Mouse (Mus musculus) heart, embryonic 13.5 days (tissue): ENCODE results near the gene Lkaaear1. TPM values are rescaled to one million over a fixed set of nuclear protein-coding genes. Genes with fewer than 3 reads are reported as not detected.
A peak's percentile ranks its signal among the peaks of the same experiment; 100 is the strongest.

Experiments
- ATAC-seq: fragments of 200-750 bp; cut with Nextera tagmentation; 2 replicates; pipeline ENCODE4 v1.8.0; 2017; ENCODE audit warnings: moderate TSS enrichment; ENCODE audit not compliant: insufficient number of reproducible peaks, low FRiP score, low TSS enrichment; ENCODE audit errors: extremely low read depth
- H3K27ac ChIP-seq: fragments of 300-500 bp; sonication (generic); replicated peaks from 2 replicates; pipeline ENCODE4 v1.5.1; 2015; ENCODE audit warnings: moderate library complexity, mild to moderate bottlenecking, inconsistent platforms
- H3K27me3 ChIP-seq: fragments of 300-500 bp; sonication (generic); replicated peaks from 2 replicates; pipeline ENCODE4 v1.6.1; 2015; ENCODE audit warnings: mild to moderate bottlenecking, inconsistent platforms
- H3K36me3 ChIP-seq: fragments of 300-500 bp; sonication (generic); 2 replicates; pipeline ENCODE4 v1.6.1; 2015; ENCODE audit warnings: mild to moderate bottlenecking, inconsistent platforms
- H3K4me1 ChIP-seq: fragments of 300-500 bp; sonication (generic); 2 replicates; pipeline ENCODE4 v1.6.1; 2015; ENCODE audit warnings: inconsistent platforms
- H3K4me2 ChIP-seq: fragments of 300-500 bp; sonication (generic); 2 replicates; pipeline ENCODE4 v1.6.1; 2015; ENCODE audit warnings: inconsistent platforms, mild to moderate bottlenecking, moderate library complexity
- H3K4me3 ChIP-seq: fragments of 300-500 bp; sonication (generic); 2 replicates; pipeline ENCODE4 v1.5.1; 2015; ENCODE audit warnings: moderate library complexity, mild to moderate bottlenecking, inconsistent platforms
- H3K9ac ChIP-seq: fragments of 300-500 bp; sonication (generic); 2 replicates; pipeline ENCODE4 v1.6.1; 2015; ENCODE audit warnings: inconsistent platforms, mild to moderate bottlenecking, moderate library complexity
- H3K9me3 ChIP-seq: fragments of 300-500 bp; sonication (generic); 2 replicates; pipeline ENCODE4 v1.6.1; 2016; ENCODE audit warnings: inconsistent platforms
- WGBS: fragments of 180-500 bp; shearing (Covaris S2); methylation state at CpG from one replicate; pipeline ENCODE4 v1.1.7; 2015; ENCODE audit warnings: mixed read lengths; 5-methylcytosine and 5-hydroxymethylcytosine counted together
- polyA plus RNA-seq: library from polyadenylated mRNA; unstranded; fragments of >200 nt; fragmentation: Nextera tagmentation; extraction: Ambion mirVana; gene quantifications from 2 replicates; pipeline ENCODE4 v1.2.1, GENCODE M21; 2015

Lkaaear1 gene
- polyA plus RNA-seq, 1 experiment from 2014 or later, result not detected

DNA sequence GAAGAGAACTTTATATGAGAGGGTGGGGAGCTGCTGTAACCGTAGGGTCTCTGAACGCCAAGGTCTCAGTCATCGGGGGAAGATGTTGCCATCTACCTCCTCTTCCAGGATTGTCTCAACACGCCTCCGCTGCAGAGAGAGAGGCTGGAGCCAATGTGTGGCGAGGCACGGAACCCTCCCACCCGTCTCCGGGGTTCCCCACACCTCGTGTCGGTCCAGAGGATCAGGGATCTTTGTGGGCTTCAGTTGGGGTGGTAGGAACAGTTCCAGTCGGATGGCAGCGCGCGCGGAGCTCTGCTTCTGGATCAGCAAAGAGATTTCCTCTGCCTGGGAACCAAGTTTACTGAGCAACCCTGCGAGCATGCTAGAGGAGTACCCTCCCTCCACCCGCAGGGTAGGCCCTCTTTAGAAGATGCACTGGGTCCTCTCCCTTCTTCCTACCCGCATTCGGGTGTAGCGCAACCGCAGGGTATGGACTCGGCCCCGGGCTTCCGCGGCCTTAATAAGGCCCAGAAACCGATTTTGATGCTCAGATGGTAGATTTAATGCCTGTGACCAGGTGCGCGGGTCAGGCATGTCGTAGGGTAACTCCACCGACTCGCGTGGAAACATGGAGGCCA, 1.3 kb downstream of the Lkaaear1 start:
- Histone ChIP-seq H3K9ac (no peak overlapping the region), H3K36me3 (no peaks in the 10 kb centered on the region), H3K27ac (no peak overlapping the region), H3K27me3 (peaks cover 23% of the 10 kb centered on the region), H3K4me2 (no peak overlapping the region), H3K4me3 (no peak overlapping the region), H3K4me1 (peaks cover 14% of the 10 kb centered on the region), H3K9me3 (no peaks in the 10 kb centered on the region)
- ATAC-seq, result no peak
- WGBS, result 55% methylated on average over 33 of the region's 33 CpGs

DNA sequence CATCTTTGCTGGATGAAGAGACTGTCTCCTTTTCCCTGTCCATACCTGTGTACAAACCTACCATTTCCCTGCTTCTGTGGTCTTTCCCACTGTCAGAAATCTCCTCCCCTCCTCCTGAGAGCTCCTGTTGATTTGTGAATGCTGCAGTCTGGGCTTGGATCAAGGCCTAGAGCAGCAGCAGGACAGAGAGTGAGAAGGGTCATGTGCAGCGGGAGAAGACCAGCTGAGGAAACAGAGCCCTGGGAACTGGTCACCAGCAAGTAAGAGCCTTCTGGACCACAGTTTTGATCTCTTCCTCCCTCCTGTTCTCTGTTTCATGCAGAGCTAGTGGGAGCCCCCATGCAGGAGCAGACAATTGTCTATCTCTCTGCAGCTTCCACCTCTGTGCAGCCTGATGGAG, 2.5 kb downstream of the Lkaaear1 start:
- Histone ChIP-seq H3K4me2 (no peak overlapping the region), H3K27ac (no peak overlapping the region), H3K36me3 (no peaks in the 10 kb centered on the region), H3K9ac (no peak overlapping the region), H3K4me1 (peaks cover 15% of the 10 kb centered on the region), H3K4me3 (no peak overlapping the region), H3K9me3 (no peaks in the 10 kb centered on the region), H3K27me3 (peaks cover 23% of the 10 kb centered on the region)
- no peak for ATAC-seq
- 71% methylated on average over 1 of the region's 1 CpGs for WGBS

DNA sequence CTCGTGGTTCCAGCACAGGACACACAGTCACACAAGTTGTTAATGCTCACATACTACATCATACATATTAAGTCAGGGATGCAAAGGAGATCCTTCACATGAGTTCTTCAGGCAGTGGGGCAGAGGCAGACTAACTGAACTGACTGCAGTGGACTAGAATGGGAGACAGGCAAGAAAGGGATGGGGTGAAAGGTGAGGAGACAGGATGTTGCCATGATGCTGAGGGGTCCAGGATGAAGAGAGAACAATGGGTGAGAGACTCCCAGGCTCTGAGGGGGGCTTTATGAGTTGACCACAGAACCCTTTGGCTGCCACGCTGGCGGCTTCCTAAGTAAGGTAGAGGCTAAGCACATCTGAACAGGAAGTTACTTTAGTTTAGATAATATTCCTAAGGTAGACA, 3.7 kb downstream of the Lkaaear1 start:
- Histone ChIP-seq H3K9ac (peak overlapping the region; percentile 90; the same call in 1 of the 2 replicates), H3K27me3 (peaks cover 23% of the 10 kb centered on the region), H3K9me3 (no peaks in the 10 kb centered on the region), H3K27ac (no peak overlapping the region), H3K36me3 (peaks cover under 1% of the 10 kb centered on the region; the same call in 1 of the 2 replicates), H3K4me3 (peak overlapping the region; percentile 75; the same call in 1 of the 2 replicates), H3K4me1 (peaks cover 26% of the 10 kb centered on the region), H3K4me2 (peak overlapping the region; percentile 89)
- no peak for ATAC-seq
- WGBS, result 79% methylated on average over 3 of the region's 3 CpGs

DNA sequence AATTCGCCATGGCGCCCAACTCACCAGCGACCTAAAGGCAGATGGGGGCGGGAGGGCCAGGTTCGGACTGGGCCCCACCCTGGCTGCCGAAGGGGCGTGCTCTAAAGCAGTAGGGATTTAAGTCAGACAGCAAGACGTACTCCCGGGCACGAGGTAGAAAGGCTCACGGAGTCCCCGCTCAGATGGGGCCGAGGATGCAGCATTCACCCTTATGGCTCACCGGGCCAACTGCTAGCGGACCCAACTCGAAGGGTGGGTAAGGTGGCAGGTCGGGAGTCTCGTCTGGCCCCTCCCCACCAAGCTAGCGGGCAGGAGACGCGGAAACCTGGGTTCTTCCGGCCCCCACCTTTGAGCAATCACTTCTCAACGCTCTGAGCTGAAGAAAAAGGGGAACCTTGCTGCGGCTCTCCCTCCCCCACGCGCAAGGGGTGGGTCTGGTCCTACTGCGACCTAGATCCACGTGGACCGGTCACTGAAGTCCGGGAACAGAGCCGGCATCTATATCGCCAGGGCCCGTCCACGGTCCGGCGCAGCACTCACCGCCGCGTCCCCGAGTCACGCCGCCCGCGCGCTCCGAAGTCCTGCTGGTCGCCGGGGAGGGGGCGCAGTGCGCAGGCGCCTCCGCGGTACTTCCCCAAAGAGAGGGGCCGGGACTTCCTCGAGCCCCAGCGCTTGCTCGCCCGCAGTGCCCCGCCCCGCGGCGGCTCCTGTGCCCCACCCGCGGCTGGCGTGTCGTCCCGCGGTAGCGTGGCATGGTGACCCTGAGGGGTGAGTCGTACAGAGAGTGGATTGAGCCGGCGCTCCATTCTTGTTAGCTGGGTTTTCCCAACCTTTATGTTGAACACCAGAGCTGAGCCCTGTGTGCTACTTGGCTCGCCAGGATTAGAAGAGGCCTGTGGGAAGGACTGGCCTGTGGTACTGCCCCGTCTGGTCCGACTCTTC, 4.6 kb downstream of the Lkaaear1 start, which contains the start of gene Rgs19:
Gene Rgs19, minus strand, starts transcription at position 639 of the 942 bp plus-strand sequence.
- H3K4me3 ChIP-seq, result peak within 1 kb of the TSS; percentile 75
- peaks cover 10% of the 10 kb centered on the region for H3K36me3 ChIP-seq
- under 1% methylated on average over 74 of the region's 75 CpGs for WGBS
- H3K4me1 ChIP-seq, result peaks cover 26% of the 10 kb centered on the region
- H3K27me3 ChIP-seq, result peaks cover 23% of the 10 kb centered on the region
- ATAC-seq, result peak; percentile 78
- peak within 1 kb of the TSS; percentile 89 for H3K4me2 ChIP-seq
- no peaks in the 10 kb centered on the region for H3K9me3 ChIP-seq
- peak within 1 kb of the TSS; percentile 34 for H3K27ac ChIP-seq
- H3K9ac ChIP-seq, result peak within 1 kb of the TSS; percentile 90

DNA sequence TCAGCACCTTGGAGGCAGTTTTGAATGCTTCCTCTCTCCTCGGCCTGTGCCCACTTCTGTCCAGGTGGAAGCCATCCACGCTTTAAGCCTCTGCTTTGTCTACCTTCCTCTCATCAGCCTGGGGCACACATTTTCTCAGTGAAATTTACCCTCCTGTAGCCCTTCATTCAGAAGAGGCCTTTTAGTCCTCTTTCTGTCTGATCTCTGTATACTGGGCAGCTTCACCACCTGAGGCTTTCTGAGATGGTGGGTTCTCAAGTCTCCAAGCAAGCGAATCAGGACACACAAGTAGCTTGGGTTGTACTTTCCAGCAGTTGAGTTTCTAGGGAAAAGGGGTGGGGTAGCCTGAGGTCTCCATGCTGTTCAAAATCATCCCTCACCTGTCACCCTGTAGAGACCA, 5.9 kb downstream of the Lkaaear1 start:
- Histone ChIP-seq H3K4me2 (peak overlapping the region; percentile 89), H3K36me3 (peaks cover 22% of the 10 kb centered on the region), H3K27me3 (peaks cover 16% of the 10 kb centered on the region), H3K9me3 (no peaks in the 10 kb centered on the region), H3K27ac (no peak overlapping the region), H3K9ac (no peak overlapping the region), H3K4me3 (peak overlapping the region; percentile 75; the same call in 1 of the 2 replicates), H3K4me1 (peaks cover 26% of the 10 kb centered on the region)
- WGBS, result 91% methylated on average over 3 of the region's 3 CpGs
- ATAC-seq, result no peak

DNA sequence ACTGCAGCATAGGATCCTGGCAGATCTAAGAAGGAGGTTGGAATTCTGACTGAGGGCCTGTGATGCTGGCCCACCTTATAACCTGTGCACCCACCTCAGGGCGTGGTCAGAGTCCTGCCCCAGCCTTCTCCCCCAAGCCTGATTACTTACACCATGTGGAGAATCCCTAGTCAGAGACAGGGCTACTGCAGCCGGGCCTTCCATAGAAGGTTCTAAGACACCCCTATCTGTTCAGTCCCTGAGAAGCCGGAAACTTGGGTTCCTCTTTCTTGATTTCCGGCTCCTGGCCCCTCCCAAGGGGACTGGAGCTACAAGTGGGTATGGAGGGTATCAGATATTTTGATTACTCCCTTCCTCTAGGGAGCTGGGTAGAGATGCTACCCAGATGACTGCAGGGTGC, 6.7 kb downstream of the Lkaaear1 start:
- H3K27ac ChIP-seq, result no peak overlapping the region
- H3K27me3 ChIP-seq, result peaks cover 9% of the 10 kb centered on the region
- H3K9ac ChIP-seq, result no peak overlapping the region
- no peak overlapping the region for H3K4me2 ChIP-seq
- peaks cover 30% of the 10 kb centered on the region for H3K36me3 ChIP-seq
- H3K4me1 ChIP-seq, result peaks cover 26% of the 10 kb centered on the region
- H3K9me3 ChIP-seq, result no peaks in the 10 kb centered on the region
- no peak for ATAC-seq
- H3K4me3 ChIP-seq, result no peak overlapping the region
- WGBS, result 75% methylated on average over 4 of the region's 4 CpGs

DNA sequence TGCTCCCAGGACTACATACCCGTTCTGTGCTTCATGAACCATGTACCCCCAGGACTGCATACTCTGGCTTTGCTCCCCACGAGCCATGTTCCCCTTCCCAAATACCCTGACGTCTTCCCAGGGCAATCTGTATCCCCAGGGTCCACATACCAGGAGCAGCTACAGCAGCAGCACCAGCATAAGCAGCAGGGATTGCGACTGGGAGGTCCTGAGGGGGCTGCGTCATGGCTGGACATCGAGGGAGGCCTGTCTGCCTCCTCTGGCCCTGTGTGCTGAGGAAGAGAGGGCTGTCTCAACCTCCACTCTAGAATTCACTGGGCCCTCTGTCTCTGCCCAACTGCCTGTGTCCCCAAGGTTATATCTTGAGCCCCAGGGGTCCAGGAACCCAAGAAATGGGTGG, 7.2 kb downstream of the Lkaaear1 start:
- no peak overlapping the region for H3K4me3 ChIP-seq
- 84% methylated on average over 6 of the region's 6 CpGs for WGBS
- no peak overlapping the region for H3K9ac ChIP-seq
- H3K9me3 ChIP-seq, result no peaks in the 10 kb centered on the region
- H3K4me1 ChIP-seq, result peaks cover 26% of the 10 kb centered on the region
- H3K36me3 ChIP-seq, result peaks cover 34% of the 10 kb centered on the region
- no peak for ATAC-seq
- no peak overlapping the region for H3K27ac ChIP-seq
- 0 out of 2 replicates have a peak, but pooled peaks cover 6% of the 10 kb centered on the region for H3K27me3 ChIP-seq
- H3K4me2 ChIP-seq, result no peak overlapping the region

DNA sequence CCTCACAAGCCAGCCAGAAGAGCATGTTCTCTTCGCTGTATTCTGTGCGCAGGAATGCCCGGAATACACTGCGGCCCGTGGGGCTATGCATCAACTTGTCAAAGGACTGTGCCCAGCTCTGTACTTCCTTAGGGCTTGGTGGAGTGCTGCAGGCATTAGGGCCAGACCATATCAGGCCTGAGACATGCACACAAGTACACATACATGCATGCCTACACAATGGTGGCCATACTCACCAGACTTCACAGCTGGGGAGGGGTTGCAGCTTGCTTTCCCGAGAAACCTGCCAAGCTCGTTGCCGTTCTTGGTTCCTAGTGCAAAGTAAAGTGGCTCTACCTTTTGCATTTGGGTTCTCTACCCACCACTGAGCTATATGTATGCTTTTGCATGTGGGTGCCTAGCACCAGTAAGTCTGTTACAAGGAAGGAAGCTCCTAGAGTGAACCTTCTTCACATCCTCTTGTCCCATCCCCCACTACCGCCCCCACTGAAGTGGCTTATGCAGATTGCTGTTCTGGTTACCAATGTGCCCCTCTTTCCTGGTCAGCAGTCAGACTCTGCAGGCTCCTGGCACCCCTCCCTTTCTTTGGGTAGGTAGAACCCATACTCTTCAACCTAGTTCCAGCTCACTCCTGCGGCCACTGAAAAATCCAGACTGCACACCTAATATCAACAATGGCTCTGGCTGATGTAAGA, 8.6 kb downstream of the Lkaaear1 start:
- 82% methylated on average over 10 of the region's 10 CpGs for WGBS

DNA sequence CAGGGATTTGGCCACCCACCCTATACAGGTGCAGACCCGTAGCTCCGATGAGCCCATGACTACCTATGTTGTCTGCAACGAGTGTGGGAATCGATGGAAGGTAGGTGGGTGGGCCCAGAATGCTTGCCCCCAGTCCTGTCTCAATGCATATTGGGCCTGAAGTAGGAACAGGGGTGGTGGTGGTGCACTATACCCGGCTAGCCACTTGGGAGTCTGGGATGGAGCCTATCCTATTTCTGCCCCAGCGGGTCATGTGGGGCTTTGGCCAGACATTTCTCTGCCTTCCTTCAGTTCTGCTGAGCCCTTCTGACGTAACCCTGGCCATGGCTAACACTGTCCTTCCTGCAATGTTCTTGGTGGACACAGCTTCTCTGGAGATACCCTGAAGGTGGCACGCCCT, 10.7 kb downstream of the Lkaaear1 start:
- H3K4me1 ChIP-seq, result peaks cover 13% of the 10 kb centered on the region
- H3K9me3 ChIP-seq, result no peaks in the 10 kb centered on the region
- 90% methylated on average over 8 of the region's 8 CpGs for WGBS
- no peak overlapping the region for H3K9ac ChIP-seq
- H3K27ac ChIP-seq, result no peak overlapping the region
- ATAC-seq, result no peak
- no peak overlapping the region for H3K4me2 ChIP-seq
- no peak overlapping the region for H3K4me3 ChIP-seq
- peaks cover 40% of the 10 kb centered on the region for H3K36me3 ChIP-seq
- no peaks in the 10 kb centered on the region for H3K27me3 ChIP-seq

More for the DNA sequence above, 8.6 kb downstream of the Lkaaear1 start:
- no peak overlapping the region for H3K4me3 ChIP-seq
- no peak overlapping the region for H3K4me2 ChIP-seq
- H3K27ac ChIP-seq, result no peak overlapping the region
- no peak for ATAC-seq
- no peaks in the 10 kb centered on the region for H3K27me3 ChIP-seq
- peaks cover 26% of the 10 kb centered on the region for H3K4me1 ChIP-seq
- peaks cover 40% of the 10 kb centered on the region for H3K36me3 ChIP-seq
- no peak overlapping the region for H3K9ac ChIP-seq
- no peaks in the 10 kb centered on the region for H3K9me3 ChIP-seq

DNA sequence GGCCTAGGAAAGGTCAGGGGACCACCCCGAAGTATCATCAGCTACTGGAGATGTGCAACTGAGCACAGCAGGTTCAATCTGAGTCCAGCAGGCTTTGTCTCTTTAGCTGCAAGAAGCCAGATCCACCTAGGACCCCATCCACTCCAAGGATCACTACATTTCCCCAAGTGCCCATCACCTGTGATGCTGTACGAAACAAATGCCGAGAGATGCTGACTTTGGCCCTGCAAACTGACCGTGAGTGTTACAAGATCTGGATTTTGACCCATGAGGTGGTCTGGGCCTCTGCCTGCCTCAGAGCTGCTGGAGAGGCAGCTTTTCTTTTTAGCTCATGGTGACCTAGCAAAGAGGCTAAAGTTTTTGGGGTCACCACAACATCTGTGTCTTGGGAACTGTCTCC, 12.6 kb downstream of the Lkaaear1 start:
- Histone ChIP-seq H3K4me1 (peaks cover 18% of the 10 kb centered on the region), H3K4me2 (no peak overlapping the region), H3K27ac (no peak overlapping the region), H3K4me3 (no peak overlapping the region), H3K36me3 (peaks cover 40% of the 10 kb centered on the region), H3K9me3 (no peaks in the 10 kb centered on the region), H3K9ac (no peak overlapping the region), H3K27me3 (no peaks in the 10 kb centered on the region)
- 84% methylated on average over 4 of the region's 4 CpGs for WGBS
- no peak for ATAC-seq

DNA sequence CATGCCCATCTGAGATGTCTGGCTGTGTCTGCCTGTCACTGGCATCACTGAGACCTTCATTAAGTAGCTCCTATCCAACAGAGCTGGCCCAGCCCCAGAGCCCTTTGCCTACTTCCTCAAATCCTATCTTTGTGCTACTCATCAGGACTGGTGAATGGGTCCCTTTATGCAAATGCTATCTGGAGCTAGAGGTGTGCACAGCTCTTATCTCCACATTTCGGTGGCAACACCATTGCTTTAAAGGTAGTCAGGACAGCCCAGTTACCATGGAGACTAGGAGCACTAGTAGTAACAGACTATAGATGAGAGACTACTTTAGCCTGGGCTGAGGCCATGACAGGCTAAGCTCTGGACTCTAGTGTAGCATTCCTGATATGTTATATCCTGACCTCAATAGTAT, 13.5 kb downstream of the Lkaaear1 start:
- no peak overlapping the region for H3K4me3 ChIP-seq
- no peak for ATAC-seq
- WGBS, result 71% methylated on average over 1 of the region's 1 CpGs

More for the DNA sequence above, 13.5 kb downstream of the Lkaaear1 start:
- H3K9me3 ChIP-seq, result no peaks in the 10 kb centered on the region
- H3K4me1 ChIP-seq, result peaks cover 11% of the 10 kb centered on the region
- H3K9ac ChIP-seq, result no peak overlapping the region
- H3K27ac ChIP-seq, result no peak overlapping the region
- no peaks in the 10 kb centered on the region for H3K27me3 ChIP-seq
- H3K36me3 ChIP-seq, result peaks cover 40% of the 10 kb centered on the region
- H3K4me2 ChIP-seq, result no peak overlapping the region
